Mouse (Mus musculus) lung, postnatal 0 days (tissue): ENCODE measurements around the gene Relt. TPM values are rescaled to one million over a fixed set of nuclear protein-coding genes. Genes with fewer than 3 reads are reported as not detected.
A peak's percentile ranks its signal among the peaks of the same experiment; 100 is the strongest.

Source experiments
- ATAC-seq: fragments of 200-750 bp; cut with Nextera tagmentation; 2 replicates; pipeline ENCODE4 v1.8.0; 2017; ENCODE audit warnings: moderate library complexity
- DNase-seq: peaks from one replicate; pipeline ENCODE4 v3.0.0-alpha.2; 2016; ENCODE audit warnings: low spot score
- H3K27ac ChIP-seq: fragments of 300-500 bp; sonication (generic); 2 replicates; pipeline ENCODE4 v1.5.1; 2014; ENCODE audit warnings: antibody characterized with exemption, mild to moderate bottlenecking, low read length, mixed read lengths
- H3K27me3 ChIP-seq: fragments of 300-500 bp; sonication (generic); replicated peaks from 2 replicates; pipeline ENCODE4 v1.6.1; 2014; ENCODE audit warnings: low read length, mixed read lengths; ENCODE audit not compliant: insufficient read depth
- H3K36me3 ChIP-seq: fragments of 300-500 bp; sonication (generic); 2 replicates; pipeline ENCODE4 v1.6.1; 2014; ENCODE audit warnings: low read length, mixed read lengths; ENCODE audit not compliant: insufficient read depth
- H3K4me1 ChIP-seq: fragments of 300-500 bp; sonication (generic); 2 replicates; pipeline ENCODE4 v1.6.1; 2014; ENCODE audit warnings: antibody characterized with exemption, low read depth, low read length, mixed read lengths; ENCODE audit not compliant: insufficient read depth
- H3K4me2 ChIP-seq: fragments of 300-500 bp; sonication (generic); replicated peaks from 2 replicates; pipeline ENCODE4 v1.6.1; 2014; ENCODE audit warnings: low read depth, mild to moderate bottlenecking, low read length, moderate library complexity, mixed read lengths
- H3K4me3 ChIP-seq: fragments of 300-500 bp; sonication (generic); 2 replicates; pipeline ENCODE4 v1.5.1; 2014; ENCODE audit warnings: low read depth, low read length
- H3K9ac ChIP-seq: fragments of 300-500 bp; sonication (generic); replicated peaks from 2 replicates; pipeline ENCODE4 v1.6.1; 2014; ENCODE audit warnings: low read depth, mild to moderate bottlenecking
- H3K9me3 ChIP-seq: fragments of 300-500 bp; sonication (generic); 2 replicates; pipeline ENCODE4 v1.6.1; 2016; ENCODE audit warnings: low read length, mixed read lengths
- CTCF ChIP-seq: IDR thresholded peaks from 2 replicates; pipeline ENCODE4 v1.5.1; 2016; ENCODE audit warnings: antibody characterized with exemption, mild to moderate bottlenecking
- EP300 ChIP-seq: IDR thresholded peaks from 2 replicates; pipeline ENCODE4 v1.6.1; 2016; ENCODE audit warnings: antibody characterized with exemption, mild to moderate bottlenecking, control low read depth
- WGBS: fragments of 180-500 bp; shearing (Covaris S2); extraction: QIAGEN DNeasy Blood & Tissue Kit; methylation state at CpG from one replicate; pipeline ENCODE4 v1.1.7; 2014; 5-methylcytosine and 5-hydroxymethylcytosine counted together
- microRNA-seq: library from miRNA; unstranded; fragments of <30 nt; microRNA quantifications from one replicate; pipeline ENCODE4, GENCODE M21; 2016
- polyA plus RNA-seq: library from polyadenylated mRNA; unstranded; fragments of >200 nt; fragmentation: Nextera tagmentation; extraction: Ambion mirVana; gene quantifications from 2 replicates; pipeline ENCODE4 v1.2.1, GENCODE M21; 2015

The Relt gene
- polyA plus RNA-seq, 1 experiment from 2014 or later, result 3.8 TPM

DNA sequence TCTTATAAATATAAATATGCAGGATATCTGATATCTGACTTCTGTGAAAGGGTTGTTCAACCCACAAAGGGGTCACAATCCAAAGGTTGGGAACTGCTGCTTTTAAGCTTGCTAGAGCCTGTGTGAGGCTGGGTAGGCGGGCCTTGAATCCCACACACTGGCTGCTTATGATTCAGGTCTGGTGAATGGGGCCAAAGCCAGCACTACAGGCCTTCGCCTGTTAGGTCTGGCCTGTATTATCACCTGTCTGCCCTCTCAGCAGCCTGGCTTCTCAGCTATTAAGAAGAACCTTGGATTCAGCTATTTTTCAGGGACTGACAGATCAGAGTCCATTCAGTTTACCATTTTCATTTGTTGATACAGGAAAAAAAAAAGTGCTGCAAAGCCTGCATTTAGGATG lies 57.9 kb downstream of the Relt start:
- H3K4me3 ChIP-seq, result no peak overlapping the region
- H3K36me3 ChIP-seq, result no peaks in the 10 kb centered on the region
- TF ChIP-seq EP300, result no peak
- TF ChIP-seq CTCF, result no peak
- ATAC-seq (no peak), DNase-seq (no peak)
- no peaks in the 10 kb centered on the region for H3K4me1 ChIP-seq
- H3K9me3 ChIP-seq, result no peaks in the 10 kb centered on the region
- no peaks in the 10 kb centered on the region for H3K27me3 ChIP-seq
- no peak overlapping the region for H3K27ac ChIP-seq
- H3K9ac ChIP-seq, result no peak overlapping the region
- 83% methylated on average over 2 of the region's 2 CpGs for WGBS
- no peak overlapping the region for H3K4me2 ChIP-seq

DNA sequence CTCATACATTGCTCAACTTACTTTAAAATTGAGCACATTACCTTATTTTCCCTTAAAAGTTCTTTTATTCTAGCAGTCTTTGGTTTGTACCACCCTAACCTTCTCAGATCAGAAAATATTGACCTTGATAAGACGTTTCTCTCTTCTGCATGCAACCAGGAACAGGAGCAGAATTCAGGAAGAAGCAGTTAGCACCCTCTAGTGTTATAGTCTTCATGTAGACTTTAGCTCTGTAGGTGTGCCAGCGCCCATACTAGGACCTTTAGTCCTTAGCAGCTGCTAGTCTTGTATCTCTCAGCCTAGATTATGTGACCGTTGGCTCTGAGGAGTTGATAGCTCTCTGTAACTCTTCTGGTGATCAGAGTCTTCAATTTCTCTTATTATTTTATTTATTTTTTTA lies 64.4 kb downstream of the Relt start:
- peak; percentile 73 for TF ChIP-seq CTCF
- TF ChIP-seq EP300, result no peak
- no peaks in the 10 kb centered on the region for H3K4me1 ChIP-seq
- 51% methylated on average over 3 of the region's 3 CpGs for WGBS
- H3K36me3 ChIP-seq, result no peaks in the 10 kb centered on the region
- peak; percentile 64 for DNase-seq
- no peak for ATAC-seq
- H3K27ac ChIP-seq, result no peak overlapping the region
- H3K9me3 ChIP-seq, result no peaks in the 10 kb centered on the region
- H3K9ac ChIP-seq, result no peak overlapping the region
- H3K27me3 ChIP-seq, result no peaks in the 10 kb centered on the region
- no peak overlapping the region for H3K4me3 ChIP-seq
- no peak overlapping the region for H3K4me2 ChIP-seq

Small RNA genes within 50 kb of the gene (microRNA-seq; reads per million reads assigned to microRNA genes)
- gene Mir3102, result 48.5 reads per million, percentile 42 among the genes with 10 or more reads in this experiment

Other genes starting within 250 kb of the Relt start
- 44.4 and 46.0 TPM in 2 replicates for gene Plekhb1, start 201.0 kb downstream of the Relt start, polyA plus RNA-seq
- 28.2 and 35.8 TPM in 2 replicates for gene Fam168a, start 156.8 kb downstream of the Relt start, polyA plus RNA-seq
- gene Arhgef17, start 68.7 kb upstream of the Relt start, polyA plus RNA-seq, result 5.8 and 7.0 TPM in 2 replicates
- 9.9 and 11.2 TPM in 2 replicates for gene P2ry6, start 111.2 kb upstream of the Relt start, polyA plus RNA-seq
- 11.5 and 11.6 TPM in 2 replicates for gene P2ry2, start 149.4 kb upstream of the Relt start, polyA plus RNA-seq
- 16.0 and 17.7 TPM in 2 replicates for gene Fchsd2, start 229.4 kb upstream of the Relt start, polyA plus RNA-seq